Mouse (Mus musculus): ENCODE results near the gene Lancl1. TPM values are rescaled to one million over a fixed set of nuclear protein-coding genes. Genes with fewer than 3 reads are reported as not detected.
A peak's percentile ranks its signal among the peaks of the same experiment; 100 is the strongest.

Gene Lancl1
- total and polyA plus RNA-seq, 3 experiments = 33.8 to 53.6 (median 34.9) TPM

GRCm38 (mm10) chr1:66998188-66998587 is 40.5 kb downstream of the Lancl1 start:
- H3K79me2 ChIP-seq (replicated peaks; ENCODE audit: control insufficient read depth, insufficient read depth, low read length) = no peaks in the 10 kb centered on the region
- WGBS = 89% methylated on average over 4 of the region's 4 CpGs
- no peak for DNase-seq
- H3K4me1 ChIP-seq (ENCODE audit: control insufficient read depth, insufficient read depth, low read length) = no peaks in the 10 kb centered on the region; the same call in 1 of the 2 replicates
- H3K36me3 ChIP-seq (ENCODE audit: control insufficient read depth, insufficient read depth, low read length) = peaks cover 2% of the 10 kb centered on the region
- no peaks in the 10 kb centered on the region for H3K27me3 ChIP-seq (ENCODE audit: control insufficient read depth, insufficient read depth, low read length)
- no peak overlapping the region for H3K4me3 ChIP-seq
- no peak overlapping the region for H3K9ac ChIP-seq (ENCODE audit: low read depth, low read length)
- H3K27ac ChIP-seq = no peak overlapping the region
- intact Hi-C loops (cut with DNase I) = no loop called here
- TF ChIP-seq POLR2A (IDR thresholded peaks at IDR 0.05; ENCODE audit: insufficient read depth, low read depth, low read length) (no peak), EP300 (IDR thresholded peaks at IDR 0.05; ENCODE audit: insufficient read depth, low read depth, low read length) (no peak), CTCF (IDR thresholded peaks at IDR 0.05) (no peak)

- 87% methylated on average over 2 of the region's 2 CpGs for whole genome bisulfite sequencing
- Histone ChIP-seq H3K9ac (ENCODE audit: low read depth, low read length) (no peak overlapping the region), H3K27me3 (ENCODE audit: control insufficient read depth, insufficient read depth, low read length) (no peaks in the 10 kb centered on the region), H3K36me3 (ENCODE audit: control insufficient read depth, insufficient read depth, low read length) (no peaks in the 10 kb centered on the region), H3K79me2 (replicated peaks; ENCODE audit: control insufficient read depth, insufficient read depth, low read length) (no peaks in the 10 kb centered on the region), H3K4me3 (no peak overlapping the region), H3K4me1 (ENCODE audit: control insufficient read depth, insufficient read depth, low read length) (no peaks in the 10 kb centered on the region), H3K27ac (no peak overlapping the region)
- TF ChIP-seq CTCF (IDR thresholded peaks at IDR 0.05) (no peak), POLR2A (IDR thresholded peaks at IDR 0.05; ENCODE audit: insufficient read depth, low read depth, low read length) (no peak), EP300 (IDR thresholded peaks at IDR 0.05; ENCODE audit: insufficient read depth, low read depth, low read length) (no peak)
- intact Hi-C loops (cut with DNase I) = no loop called here
- DNase-seq = no peak
Measured at GRCm38 (mm10) chr1:66996819-66997218, 41.9 kb downstream of the Lancl1 start.

DNA sequence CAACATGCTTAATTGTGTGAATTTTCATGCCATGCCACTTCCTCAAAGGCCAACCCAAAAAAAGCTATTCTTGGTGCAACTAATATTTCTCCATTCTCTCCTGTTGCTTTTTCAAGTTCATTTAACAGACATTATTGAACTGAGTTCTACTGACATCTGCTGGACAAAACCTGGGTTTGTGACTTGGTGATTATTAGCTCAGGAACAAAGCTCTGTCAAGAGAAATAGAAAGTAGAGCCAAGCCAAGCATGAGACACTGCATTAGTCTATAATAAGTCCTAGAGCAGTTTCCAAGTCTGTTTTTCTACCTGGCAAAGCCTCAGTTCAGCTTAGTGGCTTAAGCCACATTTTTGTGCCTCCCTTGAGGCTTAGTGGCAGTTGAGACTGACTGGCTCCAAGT is 45.9 kb downstream of the Lancl1 start:
- H3K79me2 ChIP-seq (replicated peaks; ENCODE audit: control insufficient read depth, insufficient read depth, low read length) = no peaks in the 10 kb centered on the region
- peaks cover 2% of the 10 kb centered on the region; the same call in 1 of the 2 replicates for H3K4me1 ChIP-seq (ENCODE audit: control insufficient read depth, insufficient read depth, low read length)
- H3K9ac ChIP-seq (ENCODE audit: low read depth, low read length) = no peak overlapping the region
- no peak overlapping the region for H3K4me3 ChIP-seq
- no peaks in the 10 kb centered on the region for H3K27me3 ChIP-seq (ENCODE audit: control insufficient read depth, insufficient read depth, low read length)
- no peaks in the 10 kb centered on the region for H3K36me3 ChIP-seq (ENCODE audit: control insufficient read depth, insufficient read depth, low read length)
- no peak overlapping the region for H3K27ac ChIP-seq
- TF ChIP-seq POLR2A (IDR thresholded peaks at IDR 0.05; ENCODE audit: insufficient read depth, low read depth, low read length) (no peak), CTCF (IDR thresholded peaks at IDR 0.05) (peak; percentile 73), EP300 (IDR thresholded peaks at IDR 0.05; ENCODE audit: insufficient read depth, low read depth, low read length) (no peak)
- intact Hi-C loops (cut with DNase I) = loop anchor here (1.0 to 5.0 kb wide), 2 partner anchors 55 to 96 kb away; no protein-coding TSS in a partner anchor
- no peak for DNase-seq

GRCm38 (mm10) chr1:66987558-66988190 is 51.0 kb downstream of the Lancl1 start:
- Histone ChIP-seq H3K4me1 (ENCODE audit: control insufficient read depth, insufficient read depth, low read length) (peaks cover 2% of the 10 kb centered on the region; the same call in 1 of the 2 replicates), H3K4me3 (no peak overlapping the region), H3K36me3 (ENCODE audit: control insufficient read depth, insufficient read depth, low read length) (no peaks in the 10 kb centered on the region), H3K27me3 (ENCODE audit: control insufficient read depth, insufficient read depth, low read length) (no peaks in the 10 kb centered on the region), H3K9ac (ENCODE audit: low read depth, low read length) (no peak overlapping the region), H3K79me2 (replicated peaks; ENCODE audit: control insufficient read depth, insufficient read depth, low read length) (no peaks in the 10 kb centered on the region), H3K27ac (no peak overlapping the region)
- TF ChIP-seq EP300 (IDR thresholded peaks at IDR 0.05; ENCODE audit: insufficient read depth, low read depth, low read length) = no peak
- TF ChIP-seq POLR2A (IDR thresholded peaks at IDR 0.05; ENCODE audit: insufficient read depth, low read depth, low read length) = no peak
- TF ChIP-seq CTCF (IDR thresholded peaks at IDR 0.05) = no peak
- DNase-seq = no peak
- intact Hi-C loops (cut with DNase I) = no loop called here
- 36% methylated on average over 18 of the region's 18 CpGs for WGBS

- no peak for TF ChIP-seq CTCF (IDR thresholded peaks at IDR 0.05)
- no peaks in the 10 kb centered on the region for H3K27me3 ChIP-seq (ENCODE audit: control insufficient read depth, insufficient read depth, low read length)
- no peak overlapping the region for H3K4me3 ChIP-seq
- 64% methylated on average over 4 of the region's 4 CpGs for whole genome bisulfite sequencing
- H3K4me1 ChIP-seq (ENCODE audit: control insufficient read depth, insufficient read depth, low read length) = peaks cover 2% of the 10 kb centered on the region; the same call in 1 of the 2 replicates
- intact Hi-C loops (cut with DNase I) = no loop called here
- no peak overlapping the region for H3K9ac ChIP-seq (ENCODE audit: low read depth, low read length)
- no peak for DNase-seq
- H3K36me3 ChIP-seq (ENCODE audit: control insufficient read depth, insufficient read depth, low read length) = no peaks in the 10 kb centered on the region
- H3K79me2 ChIP-seq (replicated peaks; ENCODE audit: control insufficient read depth, insufficient read depth, low read length) = no peaks in the 10 kb centered on the region
- H3K27ac ChIP-seq = no peak overlapping the region
Measured at GRCm38 (mm10) chr1:66985906-66986305, 52.8 kb downstream of the Lancl1 start.

DNA sequence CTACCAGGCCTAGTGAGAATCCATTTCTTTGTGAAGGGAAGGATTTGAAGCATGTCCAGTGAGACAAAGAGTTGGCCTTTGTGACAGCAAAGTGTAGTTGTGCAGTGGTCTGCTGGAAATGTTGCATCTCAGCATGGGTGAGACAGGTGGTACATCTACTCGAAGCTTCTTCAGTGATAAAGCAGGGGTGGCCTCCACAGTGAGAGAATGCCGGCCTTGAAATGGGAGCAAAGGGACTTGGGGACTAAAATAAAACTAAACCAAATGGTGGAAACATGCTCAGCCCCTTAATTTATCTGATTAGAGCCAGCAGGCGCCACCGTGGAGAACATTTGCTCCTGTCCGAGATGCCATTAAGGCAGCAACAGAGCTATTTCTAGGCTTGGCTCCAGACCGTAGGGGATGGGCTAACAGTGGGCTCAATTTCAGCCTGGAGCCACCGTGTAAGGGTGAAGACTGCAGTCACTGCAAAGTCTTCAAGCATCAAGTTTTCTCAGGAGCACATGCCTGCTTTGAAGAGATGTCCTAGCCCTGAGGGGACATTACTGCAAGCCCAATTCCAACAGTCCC is 53.5 kb downstream of the Lancl1 start:
- TF ChIP-seq CTCF (IDR thresholded peaks at IDR 0.05) (no peak), EP300 (IDR thresholded peaks at IDR 0.05; ENCODE audit: insufficient read depth, low read depth, low read length) (no peak), POLR2A (IDR thresholded peaks at IDR 0.05; ENCODE audit: insufficient read depth, low read depth, low read length) (no peak)
- Histone ChIP-seq H3K79me2 (replicated peaks; ENCODE audit: control insufficient read depth, insufficient read depth, low read length) (no peaks in the 10 kb centered on the region), H3K36me3 (ENCODE audit: control insufficient read depth, insufficient read depth, low read length) (no peaks in the 10 kb centered on the region), H3K4me1 (ENCODE audit: control insufficient read depth, insufficient read depth, low read length) (peaks cover 2% of the 10 kb centered on the region; the same call in 1 of the 2 replicates), H3K27ac (no peak overlapping the region), H3K4me3 (no peak overlapping the region), H3K27me3 (ENCODE audit: control insufficient read depth, insufficient read depth, low read length) (no peaks in the 10 kb centered on the region), H3K9ac (ENCODE audit: low read depth, low read length) (no peak overlapping the region)
- intact Hi-C loops (cut with DNase I) = no loop called here
- no peak for DNase-seq
- WGBS = 40% methylated on average over 7 of the region's 7 CpGs

All from heart, adult 2 months (tissue).